Mouse (Mus musculus) CH12.LX (cell line): ENCODE measurements around the gene Tmem252. TPM values are rescaled to one million over a fixed set of nuclear protein-coding genes. Genes with fewer than 3 reads are reported as not detected.

Experiments
- DNase-seq: peaks from one replicate; pipeline ENCODE4 v3.0.0-alpha.2; 2013; ENCODE audit errors: extremely low read depth
- H3K27ac ChIP-seq: 2 replicates; pipeline ENCODE4 v1.5.1; 2012; ENCODE audit warnings: low read depth, mild to moderate bottlenecking, control low read depth, moderate library complexity; ENCODE audit not compliant: insufficient read depth
- H3K27me3 ChIP-seq: replicated peaks from 2 replicates; pipeline ENCODE3; 2012; ENCODE audit warnings: inconsistent platforms
- H3K36me3 ChIP-seq, 2 experiments: replicated peaks in 1 of 2; 2 replicates each; pipeline versions ENCODE3 to v1.6.1; 2012; ENCODE audit warnings: inconsistent platforms in 1 of 2, low read length in 1 of 2, mild to moderate bottlenecking in 1 of 2, mixed read lengths in 1 of 2, moderate library complexity in 1 of 2; ENCODE audit not compliant: control insufficient read depth in 1 of 2, insufficient read depth in 1 of 2
- H3K4me1 ChIP-seq, 2 experiments: 2 replicates each; pipeline ENCODE4 v1.6.1; 2012; ENCODE audit warnings: inconsistent platforms in 1 of 2, moderate library complexity in 1 of 2; ENCODE audit not compliant: insufficient read depth in 2 of 2, control insufficient read depth in 1 of 2
- H3K4me2 ChIP-seq: 2 replicates; pipeline ENCODE4 v1.6.1; 2012; ENCODE audit warnings: low read depth, mild to moderate bottlenecking, control low read depth; ENCODE audit not compliant: poor library complexity, insufficient read depth, severe bottlenecking
- H3K4me3 ChIP-seq, 3 experiments: fragments of 150-350 bp in 1 of 3; sonication (generic) in 1 of 3; replicated peaks in 1 of 3; 2 replicates each; pipeline versions ENCODE3 to v1.5.1; 2011 to 2012; ENCODE audit warnings: low read depth in 2 of 3, low read length in 2 of 3, mild to moderate bottlenecking in 2 of 3, moderate library complexity in 2 of 3, control low read depth in 1 of 3, improper control_type of control experiment in 1 of 3, inconsistent platforms in 1 of 3, mixed read lengths in 1 of 3; ENCODE audit not compliant: poor library complexity in 1 of 3
- H3K79me2 ChIP-seq: replicated peaks from 2 replicates; pipeline ENCODE4 v1.6.1; 2012; ENCODE audit warnings: mild to moderate bottlenecking, moderate library complexity; ENCODE audit not compliant: control insufficient read depth, poor library complexity, insufficient read depth, severe bottlenecking; ENCODE audit errors: extremely low read depth
- H3K9ac ChIP-seq: 2 replicates; pipeline ENCODE4 v1.6.1; 2012; ENCODE audit warnings: low read depth, mild to moderate bottlenecking, control low read depth, moderate library complexity; ENCODE audit not compliant: insufficient read depth
- H3K9me3 ChIP-seq: replicated peaks from 2 replicates; pipeline ENCODE3; 2012; ENCODE audit warnings: low read length, inconsistent platforms, mixed read lengths
- BHLHE40 ChIP-seq: IDR thresholded peaks from 2 replicates; pipeline ENCODE4 v1.6.1; 2011; ENCODE audit warnings: mild to moderate bottlenecking, low read depth, low read length, improper control_type of control experiment
- CHD1 ChIP-seq: IDR thresholded peaks from 2 replicates; pipeline ENCODE4 v1.6.1; 2012; ENCODE audit warnings: low read depth, low read length, improper control_type of control experiment, inconsistent platforms
- CTCF ChIP-seq, 2 experiments: IDR thresholded peaks in 1 of 2; conservative IDR thresholded peaks in 1 of 2; 2 replicates each; pipeline ENCODE4 v1.5.1; 2011 to 2012; ENCODE audit warnings: low read depth in 2 of 2, low read length in 2 of 2, improper control_type of control experiment in 1 of 2, inconsistent platforms in 1 of 2, mild to moderate bottlenecking in 1 of 2, moderate library complexity in 1 of 2
- EP300 ChIP-seq: IDR thresholded peaks from 2 replicates; pipeline ENCODE4 v1.6.1; 2011; ENCODE audit warnings: low read length, improper control_type of control experiment
- ETS1 ChIP-seq: conservative IDR thresholded peaks from 2 replicates; pipeline ENCODE4 v1.6.1; 2012; ENCODE audit warnings: low read depth, mild to moderate bottlenecking, inconsistent platforms, low read length, improper control_type of control experiment, moderate library complexity
- HCFC1 ChIP-seq: IDR thresholded peaks from 2 replicates; pipeline ENCODE4 v1.6.1; 2012; ENCODE audit warnings: low read depth, mild to moderate bottlenecking, inconsistent platforms, low read length, improper control_type of control experiment
- IRF4 ChIP-seq: IDR thresholded peaks from 2 replicates; pipeline ENCODE4 v1.6.1; 2014; ENCODE audit warnings: low read depth, mild to moderate bottlenecking, inconsistent platforms, low read length, improper control_type of control experiment
- JUN ChIP-seq: IDR thresholded peaks from 2 replicates; pipeline ENCODE4 v1.6.1; 2011; ENCODE audit warnings: low read depth, mild to moderate bottlenecking, low read length, improper control_type of control experiment, moderate library complexity; ENCODE audit not compliant: insufficient read depth
- MAZ ChIP-seq: IDR thresholded peaks from 2 replicates; pipeline ENCODE4 v1.6.1; 2012; ENCODE audit warnings: low read depth, mild to moderate bottlenecking, inconsistent platforms, low read length, improper control_type of control experiment, moderate library complexity
- MEF2A ChIP-seq: IDR thresholded peaks from 2 replicates; pipeline ENCODE4 v1.6.1; 2014; ENCODE audit warnings: low read depth, mild to moderate bottlenecking, inconsistent platforms, low read length, improper control_type of control experiment, borderline replicate concordance
- PAX5 ChIP-seq: IDR thresholded peaks from 2 replicates; pipeline ENCODE4 v1.6.1; 2012; ENCODE audit warnings: low read length, inconsistent platforms, mixed read lengths
- POLR2A ChIP-seq: IDR thresholded peaks from 2 replicates; pipeline ENCODE4 v1.6.1; 2011; ENCODE audit warnings: low read depth, mild to moderate bottlenecking, improper control_type of control experiment, low read length
- SIN3A ChIP-seq: IDR thresholded peaks from 2 replicates; pipeline ENCODE4 v1.6.1; 2012; ENCODE audit warnings: low read length, improper control_type of control experiment, inconsistent platforms
- TCF12 ChIP-seq: IDR thresholded peaks from 2 replicates; pipeline ENCODE4 v1.6.1; 2014; ENCODE audit warnings: low read depth, mild to moderate bottlenecking, inconsistent platforms, low read length, improper control_type of control experiment
- USF1 ChIP-seq: IDR thresholded peaks from 2 replicates; pipeline ENCODE4 v1.6.1; 2014; ENCODE audit warnings: low read depth, mild to moderate bottlenecking, inconsistent platforms, low read length, improper control_type of control experiment
- USF2 ChIP-seq: conservative IDR thresholded peaks from 2 replicates; pipeline ENCODE4 v1.6.1; 2011; ENCODE audit warnings: low read depth, low read length, improper control_type of control experiment
- ZC3H11A ChIP-seq: IDR thresholded peaks from 2 replicates; pipeline ENCODE4 v1.6.1; 2012; ENCODE audit warnings: low read depth, mild to moderate bottlenecking, inconsistent platforms, low read length, improper control_type of control experiment
- dilution Hi-C: fragments of 300-500 bp; cut with MboI; formaldehyde crosslinking; loops from 2 replicates; pipeline ENCODE4 v1.14.3; 2020; ENCODE audit warnings: low sequenced_read_pairs; ENCODE audit not compliant: extremely low pct_unique_long_range_greater_than_20kb, extremely low pct_ligation_motif_present
- in situ Hi-C: fragments of 300-500 bp; cut with MboI; formaldehyde crosslinking; loops from 3 replicates; pipeline ENCODE4 v1.14.3; 2019; ENCODE audit warnings: low sequenced_read_pairs, low pct_ligation_motif_present, low pct_unique_long_range_greater_than_20kb, mixed read lengths
- polyA plus RNA-seq: library from polyadenylated mRNA; unstranded; fragments of >175 nt; gene quantifications from 2 replicates; pipeline ENCODE4 v1.2.1, GENCODE M21; 2012; ENCODE audit warnings: low read depth; ENCODE audit not compliant: insufficient read length
- total RNA-seq, 2 experiments: library from RNA; depleted of rRNA; stranded (reverse); fragments of 300-350 nt in 1 of 2; fragments of >200 nt in 1 of 2; gene quantifications; 2 replicates each; pipeline ENCODE4 v1.2.3; 2012 to 2014

Gene Tmem252
- total and polyA plus RNA-seq, 3 experiments: not detected

DNA sequence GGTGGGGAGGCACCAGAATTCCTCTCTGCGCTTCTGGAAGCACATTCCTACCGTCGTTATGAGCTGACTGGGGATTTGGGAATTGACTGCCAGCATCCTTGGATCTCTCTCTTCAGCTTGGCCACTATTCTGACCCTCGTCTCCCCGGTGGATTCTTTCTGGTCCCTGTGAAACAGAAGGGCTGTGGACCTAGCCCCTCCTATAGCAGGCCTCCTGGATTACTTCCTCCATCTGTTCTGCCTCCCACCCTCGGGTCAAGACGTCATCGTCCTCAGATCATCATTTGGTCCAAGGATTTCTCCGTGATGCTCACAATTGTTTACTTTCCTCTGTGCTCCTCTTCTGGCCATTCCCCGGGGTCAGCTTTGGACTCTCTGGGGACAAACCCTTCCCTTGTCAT lies 28.8 kb upstream of the Tmem252 start:
- H3K4me1 ChIP-seq: peaks cover 0 to 40% of the 10 kb centered on the region in 2 experiments; a peak in 2 of 4 replicates
- H3K9me3 ChIP-seq: no peaks in the 10 kb centered on the region
- no peak overlapping the region for H3K4me3 ChIP-seq
- H3K27ac ChIP-seq: no peak overlapping the region
- H3K79me2 ChIP-seq: no peaks in the 10 kb centered on the region
- DNase-seq: no peak
- no peak overlapping the region for H3K9ac ChIP-seq
- no peak for TF ChIP-seq ZC3H11A
- TF ChIP-seq USF1: no peak
- TF ChIP-seq ETS1: no peak
- no peak for TF ChIP-seq PAX5
- no peak for TF ChIP-seq JUN
- TF ChIP-seq, all 38 proteins: peak for 0
- in situ Hi-C loops (no loop called here), dilution Hi-C loops (no loop called here)
- no peaks in the 10 kb centered on the region for H3K27me3 ChIP-seq
- no peaks in the 10 kb centered on the region for H3K36me3 ChIP-seq
- no peak overlapping the region for H3K4me2 ChIP-seq

DNA sequence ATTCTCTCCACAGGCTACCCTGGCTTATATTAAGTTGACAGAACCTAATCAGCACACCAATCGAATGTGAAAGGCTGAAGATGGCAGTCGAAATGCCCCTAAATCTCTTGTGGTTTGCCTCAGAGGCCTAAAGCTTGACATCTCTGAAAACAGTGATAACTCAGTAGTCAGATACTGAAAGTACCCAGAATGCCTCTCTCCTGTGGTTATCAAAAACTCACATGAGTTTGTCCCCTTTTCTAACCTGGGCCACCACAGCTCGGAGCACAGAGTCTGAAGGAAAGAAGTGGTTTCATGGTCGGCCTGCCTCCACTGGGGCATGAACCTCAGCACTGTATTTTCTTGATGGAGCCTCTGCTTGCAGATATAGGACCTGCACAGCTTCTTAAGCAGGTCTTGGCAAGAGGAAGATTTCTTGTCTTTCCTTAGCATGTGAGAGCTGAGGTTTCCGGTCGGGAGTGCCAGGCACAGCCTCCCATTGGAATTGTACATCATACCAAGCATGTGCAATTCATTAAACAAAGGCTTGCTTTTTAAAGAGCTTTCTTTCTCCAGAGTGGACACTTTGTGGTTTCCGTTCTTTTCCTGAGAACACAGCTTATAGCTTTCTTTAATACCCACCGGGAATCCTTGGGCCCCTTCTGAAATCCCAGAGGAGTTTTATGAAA lies 27.5 kb upstream of the Tmem252 start:
- H3K4me2 ChIP-seq: peak overlapping the region; percentile 22; the same call in 1 of the 2 replicates
- no peak overlapping the region for H3K4me3 ChIP-seq
- peak; percentile 84 for DNase-seq
- dilution Hi-C loops: no loop called here
- in situ Hi-C loops: no loop called here
- H3K27ac ChIP-seq: no peak overlapping the region
- no peaks in the 10 kb centered on the region for H3K36me3 ChIP-seq
- H3K4me1 ChIP-seq: peaks cover 0 to 40% of the 10 kb centered on the region in 2 experiments; a peak in 2 of 4 replicates
- H3K9me3 ChIP-seq: no peaks in the 10 kb centered on the region
- no peak overlapping the region for H3K9ac ChIP-seq
- TF ChIP-seq SIN3A: no peak
- TF ChIP-seq IRF4: 0 out of 2 replicates have a peak, but pooled peaks have one; percentile 19
- peak; percentile 54; the same call in 1 of the 2 replicates for TF ChIP-seq EP300
- peak; percentile 50 for TF ChIP-seq MEF2A
- TF ChIP-seq HCFC1: 0 out of 2 replicates have a peak, but pooled peaks have one; percentile 39
- peak; percentile 64 for TF ChIP-seq BHLHE40
- TF ChIP-seq CHD1: no peak
- no peaks in the 10 kb centered on the region for H3K27me3 ChIP-seq
- no peaks in the 10 kb centered on the region for H3K79me2 ChIP-seq

DNA sequence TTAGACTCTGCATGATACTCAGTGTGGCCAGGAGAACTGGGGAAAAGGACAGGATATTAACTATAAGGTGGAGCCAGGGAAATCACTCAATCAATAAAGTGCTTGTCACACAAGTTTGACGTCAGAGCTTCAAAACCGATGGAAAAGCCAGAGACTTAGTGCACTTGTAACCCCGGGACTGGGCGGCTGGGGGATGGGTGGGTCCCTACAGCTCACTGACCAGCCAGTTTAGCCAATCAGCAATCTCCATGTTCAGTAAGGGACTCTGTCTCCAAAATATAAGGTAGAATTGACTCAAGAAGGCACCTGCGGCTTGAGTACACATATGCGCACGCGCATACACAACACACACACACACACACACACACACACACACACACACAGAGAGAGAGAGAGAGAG lies 25.8 kb upstream of the Tmem252 start:
- H3K4me1 ChIP-seq: peaks cover 0 to 40% of the 10 kb centered on the region in 2 experiments; a peak in 2 of 4 replicates
- no peak overlapping the region for H3K4me3 ChIP-seq
- no peaks in the 10 kb centered on the region for H3K9me3 ChIP-seq
- TF ChIP-seq CHD1 (no peak), CTCF (conservative IDR thresholded peaks at IDR 0.05 in 1 of 2, IDR thresholded peaks at IDR 0.05 in 1 of 2; ENCODE audit: low read depth in 2 of 2, low read length in 2 of 2) (no peak), JUN (no peak), MAZ (no peak), USF2 (no peak), ZC3H11A (no peak), POLR2A (no peak), TCF12 (no peak)
- H3K36me3 ChIP-seq: no peaks in the 10 kb centered on the region
- DNase-seq: no peak
- no peak overlapping the region for H3K4me2 ChIP-seq
- dilution Hi-C loops (no loop called here), in situ Hi-C loops (no loop called here)
- H3K27me3 ChIP-seq: no peaks in the 10 kb centered on the region
- no peaks in the 10 kb centered on the region for H3K79me2 ChIP-seq
- no peak overlapping the region for H3K9ac ChIP-seq
- H3K27ac ChIP-seq: no peak overlapping the region
